Mouse (Mus musculus) activated CD4-positive, CD25-positive, alpha-beta regulatory T cell (primary cell): Measurements from ENCODE around the gene Asic3. TPM values are rescaled to one million over a fixed set of nuclear protein-coding genes. Genes with fewer than 3 reads are reported as not detected.

Experiments used
- polyA plus RNA-seq, 2 experiments: library from polyadenylated mRNA; unstranded; fragments of 100-300 nt; shearing (Covaris generic); gene quantifications; one replicate each; pipeline ENCODE4 v1.2.1; 2017

Gene Asic3
- not detected for polyA plus RNA-seq

DNA sequence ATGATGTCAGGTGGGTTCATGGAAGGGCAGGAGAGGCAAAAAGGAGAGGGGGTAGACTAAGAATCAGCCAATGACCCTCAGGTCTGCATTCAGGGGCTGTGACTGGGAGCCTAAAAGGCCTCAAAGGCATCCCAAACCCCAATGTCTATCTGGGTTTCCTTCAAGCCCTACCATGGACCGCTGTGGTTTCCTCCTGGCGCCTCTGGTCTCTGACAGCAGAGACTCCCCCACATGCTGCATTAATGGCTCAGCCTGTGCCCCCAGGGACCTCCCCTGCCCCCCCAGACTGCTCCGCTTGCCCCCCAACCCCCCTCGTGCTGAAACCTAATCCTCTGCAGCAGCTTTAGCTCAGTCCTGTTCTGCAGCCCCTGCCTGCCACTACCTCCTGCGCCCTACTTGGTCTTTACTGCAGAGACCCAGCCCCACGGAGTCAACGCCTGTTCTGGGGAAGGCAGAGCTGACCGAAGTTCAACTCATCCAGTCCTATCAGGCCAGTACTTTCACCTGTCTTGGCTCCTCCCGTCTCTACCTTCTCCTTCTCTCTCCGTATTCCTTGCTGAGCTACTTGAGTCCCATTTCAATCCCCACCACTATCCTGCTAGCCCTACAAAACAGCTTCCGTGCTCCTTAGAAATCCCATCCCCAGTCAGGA lies at the start of gene Asic3:
Asic3 (plus strand) TSS at position 351 of the 652 bp plus-strand sequence.

DNA sequence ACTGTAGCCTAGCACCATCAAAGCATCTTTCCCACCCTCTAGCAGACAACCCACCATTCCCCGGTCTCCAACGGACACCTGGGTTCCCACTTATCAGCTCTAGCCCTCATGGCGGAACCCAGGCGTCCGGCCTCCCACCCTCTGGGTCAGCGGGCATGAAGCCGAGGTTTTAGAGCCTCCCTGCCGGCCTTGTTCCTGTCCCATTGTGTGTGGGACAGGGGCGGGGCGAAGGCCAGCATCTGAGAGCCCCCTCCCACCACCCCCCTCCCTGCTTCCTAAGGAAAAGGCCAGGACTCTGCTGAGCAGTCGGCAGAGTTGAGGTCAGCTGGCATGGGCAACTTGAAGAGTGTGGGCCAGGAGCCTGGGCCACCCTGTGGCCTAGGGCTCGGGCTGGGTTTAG lies 48.7 kb upstream of the Asic3 start, which contains the start of gene Nos3:
Nos3 (plus strand) TSS at position 303 of the 400 bp plus-strand sequence.

GRCm38 (mm10) chr5:24391864-24392263 lies 21.3 kb upstream of the Asic3 start, which contains the start of gene Atg9b:
Gene Atg9b (minus strand): TSS chr5:24392143.

GRCm38 (mm10) chr5:24393392-24393997 lies 19.7 kb upstream of the Asic3 start, which contains the start of gene Abcb8:
Gene Abcb8 (plus strand): TSS chr5:24393663.

GRCm38 (mm10) chr5:24423129-24424003 lies 10.2 kb downstream of the Asic3 start, which contains the start of the genes Cdk5 and Slc4a2:
Gene Cdk5 (minus strand): TSS chr5:24423530.
Gene Slc4a2 (plus strand): TSS chr5:24423837.

DNA sequence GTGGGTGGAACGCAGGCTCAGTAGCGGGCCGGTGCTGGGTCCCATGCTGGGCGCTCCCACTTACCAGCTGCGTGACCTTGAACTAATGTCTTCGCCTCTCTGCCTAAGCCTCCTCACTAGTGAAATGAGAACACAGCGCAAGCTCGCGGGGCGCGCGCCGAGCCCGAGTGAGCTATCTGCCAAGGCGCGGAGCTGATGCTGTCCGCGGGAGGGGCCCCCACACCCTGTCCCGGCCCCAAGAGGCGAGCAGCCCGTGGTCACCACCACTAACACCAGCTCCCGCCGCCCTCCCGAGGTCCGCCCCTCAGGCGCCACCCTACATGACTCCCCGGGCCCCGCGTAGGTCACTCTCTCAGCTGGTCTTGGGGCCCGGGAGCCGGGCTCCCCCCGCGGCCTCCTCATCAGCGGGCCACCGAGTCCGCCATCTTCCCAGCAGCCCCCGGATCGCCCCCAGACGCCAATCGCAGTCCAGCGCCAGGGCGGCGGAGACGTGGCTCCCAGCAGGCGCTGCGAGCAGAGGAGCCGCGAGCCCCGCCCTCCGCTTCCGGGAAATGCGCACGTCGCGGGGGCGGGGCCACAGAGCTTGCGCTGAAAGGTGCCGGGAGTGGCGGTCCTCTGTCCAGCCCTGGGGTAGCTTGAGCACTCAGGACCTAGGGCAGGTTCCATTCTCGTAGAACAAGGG lies 31.7 kb downstream of the Asic3 start, which contains the start of gene Fastk:
Fastk (minus strand) TSS at position 542 of the 682 bp plus-strand sequence.

DNA sequence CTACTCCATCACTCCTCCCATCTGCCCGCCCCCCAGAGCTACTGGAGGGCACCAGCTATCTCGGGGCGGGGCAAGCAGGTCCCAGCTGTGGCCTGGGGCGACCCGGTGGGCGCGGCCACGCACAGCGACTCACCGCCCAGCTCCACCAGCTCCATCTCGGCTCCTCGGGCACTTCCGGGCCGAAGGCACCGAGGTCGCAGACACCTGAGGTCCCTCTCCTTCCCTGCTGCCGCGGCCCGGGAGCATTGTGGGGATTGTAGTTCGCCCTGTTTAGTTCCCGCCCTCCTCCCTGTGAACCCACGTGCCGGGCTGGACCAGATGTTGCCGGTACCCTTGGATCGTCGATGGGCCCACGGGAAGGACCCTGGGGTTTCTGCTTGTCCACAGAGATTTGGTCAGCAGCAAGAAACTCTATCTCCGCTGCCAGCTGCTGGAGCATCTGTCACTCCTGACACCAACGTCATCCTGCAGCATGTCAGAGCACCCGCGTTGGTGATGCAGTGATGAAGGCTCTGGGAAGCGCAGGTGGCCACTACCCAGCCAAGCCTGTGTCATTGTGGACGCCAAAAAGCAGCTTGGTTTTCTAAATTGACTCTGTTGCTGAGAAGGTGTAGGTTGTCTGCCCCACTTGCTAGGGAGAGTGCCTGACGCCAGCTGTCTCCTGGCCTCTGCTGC lies 34.6 kb downstream of the Asic3 start, which contains the start of gene Tmub1:
Tmub1 (minus strand) TSS at position 231 of the 675 bp plus-strand sequence.

DNA sequence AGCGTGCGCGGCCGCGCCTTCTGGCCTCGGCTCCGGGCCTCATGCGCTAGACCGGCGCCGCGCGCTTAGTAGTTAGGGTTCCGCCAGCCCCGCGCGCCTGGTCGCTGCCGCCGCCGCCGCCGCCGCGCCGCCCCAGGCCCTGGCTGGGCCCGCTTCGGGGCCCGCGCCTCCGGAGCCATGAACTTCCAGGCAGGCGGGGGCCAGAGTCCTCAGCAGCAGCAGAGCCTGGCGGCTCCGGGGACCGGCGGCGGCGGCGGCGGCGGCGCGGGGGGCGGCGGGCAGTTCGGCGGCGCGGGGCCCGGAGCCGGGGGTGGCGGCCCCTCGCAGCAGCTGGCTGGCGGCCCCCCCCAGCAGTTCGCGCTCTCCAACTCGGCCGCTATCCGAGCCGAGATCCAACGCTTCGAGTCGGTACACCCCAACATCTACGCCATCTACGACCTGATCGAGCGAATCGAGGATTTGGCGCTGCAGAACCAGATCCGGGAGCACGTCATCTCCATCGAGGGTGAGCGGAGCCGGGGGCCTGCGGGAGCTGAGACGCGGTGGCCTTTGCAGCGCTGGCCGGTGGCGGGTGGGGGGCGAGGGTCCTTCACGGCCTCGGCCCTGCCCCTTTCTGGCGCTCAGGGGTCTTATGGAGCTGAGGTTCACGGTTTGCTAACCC lies 39.0 kb downstream of the Asic3 start, which contains the start of gene Agap3:
Agap3 (plus strand) TSS at position 148 of the 661 bp plus-strand sequence.

Other genes with a start within 250 kb of the Asic3 start
- 10 to 100 TPM; 10.1 to 13.6 TPM for gene Nupl2, start 248.4 kb upstream of the Asic3 start, polyA plus RNA-seq
- 1 to 10 TPM; 2.1 to 3.2 TPM for gene Kcnh2, start 61.8 kb upstream of the Asic3 start, polyA plus RNA-seq
- gene Nos3, start 48.6 kb upstream of the Asic3 start, polyA plus RNA-seq = under 1 TPM; 0.14 to 0.27 TPM
- gene Atg9b, start 21.2 kb upstream of the Asic3 start, polyA plus RNA-seq = 1 to 10 TPM in 1 of 2 experiments, under 1 TPM in 1; 1.00 to 1.1 TPM
- gene Abcb8, start 19.7 kb upstream of the Asic3 start, polyA plus RNA-seq = 10 to 100 TPM; 21.5 to 24.9 TPM
- gene Cdk5, start 10.1 kb downstream of the Asic3 start, polyA plus RNA-seq = 100 to 1,000 TPM in 1 of 2 experiments, 10 to 100 TPM in 1; 83.9 to 101 TPM
- 10 to 100 TPM; 22.6 to 29.7 TPM for gene Slc4a2, start 10.4 kb downstream of the Asic3 start, polyA plus RNA-seq
- gene Fastk, start 31.9 kb downstream of the Asic3 start, polyA plus RNA-seq = 100 to 1,000 TPM; 103 to 108 TPM
- gene Tmub1, start 34.5 kb downstream of the Asic3 start, polyA plus RNA-seq = 10 to 100 TPM; 56.9 to 63.6 TPM
- gene Agap3, start 38.8 kb downstream of the Asic3 start, polyA plus RNA-seq = 10 to 100 TPM; 39.7 to 47.0 TPM
- under 1 TPM in 1 of 2 experiments, not detected in 1; 0.05 TPM for gene Gbx1, start 113.8 kb downstream of the Asic3 start, polyA plus RNA-seq
- under 1 TPM in 1 of 2 experiments, not detected in 1; 0.07 TPM for gene Asb10, start 127.6 kb downstream of the Asic3 start, polyA plus RNA-seq
- not detected for gene 4931409K22Rik, start 143.4 kb downstream of the Asic3 start, polyA plus RNA-seq
- gene Abcf2, start 164.1 kb downstream of the Asic3 start, polyA plus RNA-seq = 10 to 100 TPM; 62.4 to 65.3 TPM
- 10 to 100 TPM; 23.6 to 33.5 TPM for gene Chpf2, start 173.3 kb downstream of the Asic3 start, polyA plus RNA-seq
- gene Smarcd3, start 211.0 kb downstream of the Asic3 start, polyA plus RNA-seq = 1 to 10 TPM; 1.0 to 4.9 TPM